Comparison of ENCODE assay signal across 8 mouse cellular contexts in the genomic region with DNA sequence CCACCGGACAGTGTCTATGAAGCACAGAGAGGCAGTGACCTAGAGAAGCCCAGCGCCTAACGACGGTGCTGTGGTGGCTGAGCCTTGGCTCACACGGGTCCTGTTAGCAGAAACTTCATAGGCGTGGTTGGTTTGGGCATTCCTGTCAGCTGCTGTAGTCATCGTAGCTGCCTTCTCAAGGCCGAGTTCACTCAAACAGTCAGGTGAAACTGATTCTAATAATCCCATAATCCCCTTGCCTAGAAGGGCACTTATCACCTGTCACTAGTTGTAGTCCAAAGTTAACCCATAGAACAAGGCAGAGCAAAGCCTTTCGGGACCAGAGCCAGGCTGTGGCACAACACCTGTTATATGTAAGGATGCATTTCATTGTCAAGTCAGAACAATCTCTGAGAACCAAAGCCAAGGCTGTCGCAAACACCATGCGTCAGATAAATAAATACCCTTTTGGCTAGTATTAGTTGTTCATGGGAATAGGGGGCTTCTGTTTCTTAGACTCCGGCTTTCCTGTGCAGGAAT.
"Had no signal": no experiment of that assay in that cellular context is flagged by ENCODE, and none has a peak within 500 bp of the region (broad histone marks: within the 10 kb centered on the region; RNA-seq: fewer than 3 reads in every experiment).

No protein-coding gene starts in this region.

- H3K36me3 ChIP-seq: kidney, embryonic 15.5 days; limb, embryonic 12.5 days; limb, embryonic 15.5 days; neural tube, embryonic 13.5 days had no signal

- H3K4me3 ChIP-seq: kidney, embryonic 15.5 days; limb, embryonic 12.5 days; limb, embryonic 15.5 days; neural tube, embryonic 13.5 days had no signal

- H3K27me3 ChIP-seq: kidney, embryonic 15.5 days; limb, embryonic 12.5 days; limb, embryonic 15.5 days; neural tube, embryonic 13.5 days had no signal

- H3K9me3 ChIP-seq: kidney, embryonic 15.5 days; limb, embryonic 12.5 days; limb, embryonic 15.5 days; neural tube, embryonic 13.5 days had no signal

- H3K27ac ChIP-seq: liver, embryonic 14.5 days; neural tube, embryonic 13.5 days had no signal

- H3K4me2 ChIP-seq: kidney, embryonic 15.5 days; limb, embryonic 12.5 days; liver, embryonic 11.5 days; lung, embryonic 14.5 days; neural tube, embryonic 13.5 days had no signal

- H3K9ac ChIP-seq: kidney, embryonic 15.5 days; limb, embryonic 12.5 days; limb, embryonic 15.5 days; liver, embryonic 14.5 days; liver, postnatal 0 days; lung, embryonic 14.5 days; neural tube, embryonic 13.5 days had no signal
